ENCODE assay signal across 16 mouse cellular contexts in the genomic region with DNA sequence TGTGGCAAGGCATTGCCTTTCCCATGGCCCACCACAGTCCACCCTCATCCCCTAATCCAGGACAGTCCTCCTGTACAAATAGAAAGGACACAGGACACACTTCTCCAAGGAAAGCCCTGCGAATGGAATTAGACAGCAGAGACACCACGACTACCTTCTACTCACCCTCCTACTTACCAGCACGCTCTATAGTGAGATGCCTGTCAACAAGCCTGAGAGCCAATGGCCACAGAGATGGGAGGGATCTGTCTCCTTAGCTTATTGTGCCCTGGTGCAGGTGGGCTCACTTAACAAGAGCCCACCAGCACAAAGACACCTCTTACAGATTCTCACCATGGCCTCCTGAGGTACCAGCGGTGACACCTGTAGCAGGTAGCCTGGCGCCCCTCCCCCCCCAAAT. TPM values are rescaled to one million over a fixed set of nuclear protein-coding genes. Genes with fewer than 3 reads are reported as not detected.
DNase-seq lines count a peak whose midpoint lies in the region; ATAC-seq and TF ChIP-seq lines count a peak whose summit lies in the region.
"Had no signal": no experiment of that assay in that cellular context is flagged by ENCODE, and none has a peak within 500 bp of the region (broad histone marks: within the 10 kb centered on the region; RNA-seq: fewer than 3 reads in every experiment).

No protein-coding gene starts in this region.

- no peaks in the 10 kb centered on the region for H3K27me3 ChIP-seq in embryonic facial prominence, embryonic 14.5 days (replicated peaks; ENCODE audit: control insufficient read depth, insufficient read depth, low read length)
- H3K27me3 ChIP-seq in limb, embryonic 13.5 days = no peaks in the 10 kb centered on the region
- no peaks in the 10 kb centered on the region for H3K27me3 ChIP-seq in stomach, embryonic 15.5 days (replicated peaks)
- H3K27me3 ChIP-seq: liver, embryonic 13.5 days had no signal

- H3K27ac ChIP-seq in layer of hippocampus, adult 2 months = peak overlapping the region; percentile 92
- H3K27ac ChIP-seq in embryonic facial prominence, embryonic 14.5 days (replicated peaks; ENCODE audit: low read depth, low read length) = peak overlapping the region; percentile 73
- peak overlapping the region; percentile 33; the same call in 1 of the 2 replicates for H3K27ac ChIP-seq in limb, embryonic 13.5 days
- peak overlapping the region; percentile 65; the same call in 1 of the 2 replicates for H3K27ac ChIP-seq in stomach, embryonic 15.5 days
- H3K27ac ChIP-seq: liver, embryonic 13.5 days; macrophage; midbrain, embryonic 10.5 days had no signal

- H3K4me3 ChIP-seq in layer of hippocampus, adult 2 months = no peak overlapping the region
- H3K4me3 ChIP-seq in embryonic facial prominence, embryonic 14.5 days (ENCODE audit: low read depth, low read length) = no peak overlapping the region
- H3K4me3 ChIP-seq in limb, embryonic 13.5 days = no peak overlapping the region
- H3K4me3 ChIP-seq in stomach, embryonic 15.5 days (replicated peaks) = no peak overlapping the region
- H3K4me3 ChIP-seq: liver, embryonic 13.5 days; midbrain, embryonic 10.5 days had no signal

- 88% methylated on average over 5 of the region's 5 CpGs for WGBS in embryonic facial prominence, embryonic 14.5 days
- WGBS in limb, embryonic 13.5 days = 76% methylated on average over 5 of the region's 5 CpGs
- WGBS in stomach, embryonic 15.5 days = 72% methylated on average over 5 of the region's 5 CpGs

- peaks cover 22% of the 10 kb centered on the region for H3K4me1 ChIP-seq in embryonic facial prominence, embryonic 14.5 days (ENCODE audit: control insufficient read depth, insufficient read depth, low read length)
- peaks cover 5% of the 10 kb centered on the region; the same call in 1 of the 2 replicates for H3K4me1 ChIP-seq in limb, embryonic 13.5 days
- 0 out of 2 replicates have a peak, but pooled peaks cover 20% of the 10 kb centered on the region for H3K4me1 ChIP-seq in stomach, embryonic 15.5 days
- H3K4me1 ChIP-seq: liver, embryonic 13.5 days had no signal

- no peaks in the 10 kb centered on the region for H3K36me3 ChIP-seq in embryonic facial prominence, embryonic 14.5 days (ENCODE audit: control insufficient read depth, insufficient read depth, low read length)
- no peaks in the 10 kb centered on the region for H3K36me3 ChIP-seq in limb, embryonic 13.5 days
- no peaks in the 10 kb centered on the region for H3K36me3 ChIP-seq in stomach, embryonic 15.5 days
- H3K36me3 ChIP-seq: liver, embryonic 13.5 days; midbrain, embryonic 10.5 days had no signal

- no peak overlapping the region for H3K9ac ChIP-seq in embryonic facial prominence, embryonic 14.5 days (ENCODE audit: low read depth, low read length)
- no peak overlapping the region for H3K9ac ChIP-seq in limb, embryonic 13.5 days
- no peak overlapping the region for H3K9ac ChIP-seq in stomach, embryonic 15.5 days
- H3K9ac ChIP-seq: liver, embryonic 13.5 days; lung, embryonic 14.5 days had no signal

- H3K9me3 ChIP-seq in embryonic facial prominence, embryonic 14.5 days (ENCODE audit: control insufficient read depth, low read length) = no peaks in the 10 kb centered on the region
- no peaks in the 10 kb centered on the region for H3K9me3 ChIP-seq in limb, embryonic 13.5 days
- no peaks in the 10 kb centered on the region for H3K9me3 ChIP-seq in stomach, embryonic 15.5 days
- H3K9me3 ChIP-seq: liver, embryonic 13.5 days; midbrain, embryonic 10.5 days had no signal

- TF ChIP-seq CTCF in layer of hippocampus, adult 2 months (conservative IDR thresholded peaks at IDR 0.05) = no peak

- DNase-seq in layer of hippocampus, adult 2 months (ENCODE audit: low spot score in 2 of 2) = no peak
- no peak for DNase-seq in layer of hippocampus, postnatal 14 days (ENCODE audit: low spot score in 2 of 2)
- DNase-seq in embryonic facial prominence, embryonic 14.5 days (ENCODE audit: low spot score) = no peak
- DNase-seq in c-Kit-positive CD71-positive TER-119-positive erythroid progenitor cells, embryonic 14.5 days (ENCODE audit: low spot score) = no peak
- no peak for DNase-seq in lung, postnatal 36 days
- DNase-seq: cerebellum, adult 2 months; cerebellum, postnatal 36 days; kidney, postnatal 36 days; liver, embryonic 13.5 days; lung, embryonic 14.5 days; thymus, postnatal 4 days had no signal

- no peak for ATAC-seq in embryonic facial prominence, embryonic 14.5 days (ENCODE audit: low read depth)
- ATAC-seq in limb, embryonic 13.5 days (ENCODE audit: low FRiP score, low read depth) = no peak
- no peak for ATAC-seq in stomach, embryonic 15.5 days (ENCODE audit: insufficient read depth, low FRiP score, low read depth)
- ATAC-seq: forebrain, embryonic 16.5 days had no signal

- H3K4me2 ChIP-seq in embryonic facial prominence, embryonic 14.5 days (ENCODE audit: low read depth, low read length) = no peak overlapping the region
- no peak overlapping the region for H3K4me2 ChIP-seq in limb, embryonic 13.5 days (replicated peaks)
- H3K4me2 ChIP-seq in stomach, embryonic 15.5 days = no peak overlapping the region
- H3K4me2 ChIP-seq: liver, embryonic 13.5 days; lung, embryonic 14.5 days had no signal

RNA-seq across cellular contexts. Expression of gene Pgbd5, which starts 46.4 kb away (rescaled TPM):
- 100 to 1,000 TPM; 291 to 304 TPM for total RNA-seq in layer of hippocampus, adult 2 months (2021)
- 100 to 1,000 TPM; 186 to 191 TPM for total RNA-seq in layer of hippocampus, postnatal 14 days (2021)
- polyA plus RNA-seq in embryonic facial prominence, embryonic 14.5 days (2014; fragmentation: Nextera tagmentation; extraction: Ambion mirVana) = 2.6 and 3.3 TPM in 2 replicates
- polyA plus RNA-seq in limb, embryonic 13.5 days (2015; fragmentation: Nextera tagmentation; extraction: Ambion mirVana) = 2.4 and 3.0 TPM in 2 replicates
- 3.0 and 3.3 TPM in 2 replicates for polyA plus RNA-seq in stomach, embryonic 15.5 days (2015; fragmentation: Nextera tagmentation; extraction: Ambion mirVana)

Comparison
In these comparisons a context has a peak if more than half of its experiments do, and no peak if none do; other contexts are left out.
1. H3K27ac ChIP-seq: peak in every context shown above with its lines; median percentile 92 in layer of hippocampus, adult 2 months; 73 in embryonic facial prominence, embryonic 14.5 days; 65 in stomach, embryonic 15.5 days; 33 in limb, embryonic 13.5 days.